Mouse (Mus musculus): Measurements from ENCODE around the gene Dnaja2. TPM values are rescaled to one million over a fixed set of nuclear protein-coding genes. Genes with fewer than 3 reads are reported as not detected.

The Dnaja2 gene
- total RNA-seq, 1 experiment = 158 TPM

DNA sequence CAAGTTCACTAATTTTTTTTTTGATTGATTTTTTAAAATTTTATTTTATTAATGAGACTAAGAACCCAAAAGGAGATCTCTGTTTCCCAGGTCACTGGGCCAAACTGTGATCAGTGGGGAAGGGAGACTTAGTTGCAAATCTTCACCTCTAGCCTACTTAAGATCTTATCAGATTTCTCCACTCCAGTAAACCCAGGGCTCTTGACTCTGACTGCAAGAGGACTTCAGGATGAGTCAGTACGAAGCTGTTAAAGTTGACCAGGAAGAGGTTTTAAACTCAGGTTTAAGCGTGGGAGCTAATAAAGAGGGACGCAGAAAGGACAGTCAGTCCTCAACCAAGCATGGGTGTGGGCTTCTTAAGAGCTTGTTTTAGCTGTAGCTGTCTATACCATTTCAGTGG is 38.2 kb upstream of the Dnaja2 start:
- no peaks in the 10 kb centered on the region for H3K36me3 ChIP-seq (ENCODE audit: control insufficient read depth, insufficient read depth, low read length, poor library complexity, severe bottlenecking)
- no peak overlapping the region for H3K9ac ChIP-seq (ENCODE audit: insufficient read depth, low read depth, low read length, poor library complexity, severe bottlenecking)
- peaks cover 6% of the 10 kb centered on the region; the same call in 1 of the 2 replicates for H3K9me3 ChIP-seq (ENCODE audit: control insufficient read depth, insufficient read depth, low read depth, low read length)
- H3K4me3 ChIP-seq (ENCODE audit: insufficient read depth in 1 of 2, low read depth in 1 of 2, low read length in 2 of 2, poor library complexity in 1 of 2, severe bottlenecking in 1 of 2) = no peak overlapping the region
- H3K27ac ChIP-seq (ENCODE audit: insufficient read depth, low read depth, low read length, poor library complexity, severe bottlenecking) = no peak overlapping the region
- no peak for TF ChIP-seq HCFC1 (IDR thresholded peaks at IDR 0.05; ENCODE audit: borderline replicate concordance, insufficient read depth, low read length)
- no peak for TF ChIP-seq ZNF384 (IDR thresholded peaks at IDR 0.05; ENCODE audit: low read depth, low read length)
- TF ChIP-seq ZC3H11A (IDR thresholded peaks at IDR 0.05; ENCODE audit: borderline replicate concordance, low read depth, low read length) = no peak
- TF ChIP-seq MAFK (IDR thresholded peaks at IDR 0.05; ENCODE audit: insufficient read depth, low read depth, low read length) = no peak
- no peak for TF ChIP-seq CHD2 (IDR thresholded peaks at IDR 0.05; ENCODE audit: low read depth, low read length)
- DNase-seq (ENCODE audit: low read depth, low spot score) = no peak
- in situ Hi-C loops (cut with MboI; ENCODE audit: low sequenced_read_pairs in 2 of 2, unreplicated experiment in 2 of 2) = no loop called here
- H3K4me1 ChIP-seq (ENCODE audit: control insufficient read depth in 2 of 2, insufficient read depth in 2 of 2, low read length in 2 of 2, poor library complexity in 1 of 2) = peaks cover 2 to 18% of the 10 kb centered on the region in 2 experiments; a peak in 2 of 4 replicates

DNA sequence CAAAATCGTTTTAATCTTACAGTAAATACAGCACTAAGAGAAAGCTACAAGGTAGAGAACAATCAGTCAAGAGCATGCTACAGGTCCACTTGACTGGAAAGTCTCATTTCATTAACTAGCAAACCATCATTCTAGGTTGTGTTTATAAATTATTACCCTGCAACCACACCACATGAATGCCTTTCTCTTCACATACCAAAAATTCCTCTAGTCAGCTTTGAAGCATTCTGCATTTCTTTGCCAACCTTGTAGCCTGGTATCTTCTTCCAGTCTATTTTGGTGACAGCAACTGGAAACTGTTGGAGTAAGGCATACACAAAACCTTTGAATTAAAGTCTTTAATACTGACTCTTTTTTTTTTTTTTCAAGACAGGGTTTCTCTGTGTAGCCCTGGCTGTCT is 36.4 kb upstream of the Dnaja2 start:
- in situ Hi-C loops (cut with MboI; ENCODE audit: low sequenced_read_pairs in 2 of 2, unreplicated experiment in 2 of 2) = no loop called here
- Histone ChIP-seq H3K9ac (ENCODE audit: insufficient read depth, low read depth, low read length, poor library complexity, severe bottlenecking) (no peak overlapping the region), H3K36me3 (ENCODE audit: control insufficient read depth, insufficient read depth, low read length, poor library complexity, severe bottlenecking) (no peaks in the 10 kb centered on the region), H3K27ac (ENCODE audit: insufficient read depth, low read depth, low read length, poor library complexity, severe bottlenecking) (no peak overlapping the region), H3K4me1 (ENCODE audit: control insufficient read depth in 2 of 2, insufficient read depth in 2 of 2, low read length in 2 of 2, poor library complexity in 1 of 2) (peaks cover 2 to 11% of the 10 kb centered on the region in 2 experiments; a peak in 2 of 4 replicates), H3K4me3 (ENCODE audit: insufficient read depth in 1 of 2, low read depth in 1 of 2, low read length in 2 of 2, poor library complexity in 1 of 2, severe bottlenecking in 1 of 2) (no peak overlapping the region), H3K9me3 (ENCODE audit: control insufficient read depth, insufficient read depth, low read depth, low read length) (peaks cover 11% of the 10 kb centered on the region; the same call in 1 of the 2 replicates)
- TF ChIP-seq ZNF384 (IDR thresholded peaks at IDR 0.05; ENCODE audit: low read depth, low read length) (no peak), HCFC1 (IDR thresholded peaks at IDR 0.05; ENCODE audit: borderline replicate concordance, insufficient read depth, low read length) (no peak), ZC3H11A (IDR thresholded peaks at IDR 0.05; ENCODE audit: borderline replicate concordance, low read depth, low read length) (no peak), MAFK (IDR thresholded peaks at IDR 0.05; ENCODE audit: insufficient read depth, low read depth, low read length) (no peak), CHD2 (IDR thresholded peaks at IDR 0.05; ENCODE audit: low read depth, low read length) (no peak)
- no peak for DNase-seq (ENCODE audit: low read depth, low spot score)

- peaks cover 12% of the 10 kb centered on the region; the same call in 1 of the 2 replicates for H3K9me3 ChIP-seq (ENCODE audit: control insufficient read depth, insufficient read depth, low read depth, low read length)
- in situ Hi-C loops (cut with MboI; ENCODE audit: low sequenced_read_pairs in 2 of 2, unreplicated experiment in 2 of 2) = no loop called here
- TF ChIP-seq HCFC1 (IDR thresholded peaks at IDR 0.05; ENCODE audit: borderline replicate concordance, insufficient read depth, low read length) = no peak
- TF ChIP-seq CHD2 (IDR thresholded peaks at IDR 0.05; ENCODE audit: low read depth, low read length) = no peak
- TF ChIP-seq ZC3H11A (IDR thresholded peaks at IDR 0.05; ENCODE audit: borderline replicate concordance, low read depth, low read length) = no peak
- no peak for DNase-seq (ENCODE audit: low read depth, low spot score)
- no peak overlapping the region for H3K4me3 ChIP-seq (ENCODE audit: insufficient read depth in 1 of 2, low read depth in 1 of 2, low read length in 2 of 2, poor library complexity in 1 of 2, severe bottlenecking in 1 of 2)
- no peaks in the 10 kb centered on the region for H3K36me3 ChIP-seq (ENCODE audit: control insufficient read depth, insufficient read depth, low read length, poor library complexity, severe bottlenecking)
- H3K27ac ChIP-seq (ENCODE audit: insufficient read depth, low read depth, low read length, poor library complexity, severe bottlenecking) = no peak overlapping the region
- no peak overlapping the region for H3K9ac ChIP-seq (ENCODE audit: insufficient read depth, low read depth, low read length, poor library complexity, severe bottlenecking)
- H3K4me1 ChIP-seq (ENCODE audit: control insufficient read depth in 2 of 2, insufficient read depth in 2 of 2, low read length in 2 of 2, poor library complexity in 1 of 2) = peaks cover 2 to 11% of the 10 kb centered on the region in 2 experiments; a peak in 2 of 4 replicates
Observed at GRCm38 (mm10) chr8:85590258-85590657, 35.1 kb upstream of the Dnaja2 start.

- Histone ChIP-seq H3K4me1 (ENCODE audit: control insufficient read depth in 2 of 2, insufficient read depth in 2 of 2, low read length in 2 of 2, poor library complexity in 1 of 2) (peaks cover 2 to 7% of the 10 kb centered on the region in 2 experiments; a peak in 2 of 4 replicates), H3K27ac (ENCODE audit: insufficient read depth, low read depth, low read length, poor library complexity, severe bottlenecking) (no peak overlapping the region), H3K9ac (ENCODE audit: insufficient read depth, low read depth, low read length, poor library complexity, severe bottlenecking) (no peak overlapping the region), H3K4me3 (ENCODE audit: insufficient read depth in 1 of 2, low read depth in 1 of 2, low read length in 2 of 2, poor library complexity in 1 of 2, severe bottlenecking in 1 of 2) (no peak overlapping the region), H3K36me3 (ENCODE audit: control insufficient read depth, insufficient read depth, low read length, poor library complexity, severe bottlenecking) (no peaks in the 10 kb centered on the region), H3K9me3 (ENCODE audit: control insufficient read depth, insufficient read depth, low read depth, low read length) (peaks cover 12% of the 10 kb centered on the region; the same call in 1 of the 2 replicates)
- TF ChIP-seq HCFC1 (IDR thresholded peaks at IDR 0.05; ENCODE audit: borderline replicate concordance, insufficient read depth, low read length) (no peak), CHD2 (IDR thresholded peaks at IDR 0.05; ENCODE audit: low read depth, low read length) (no peak), MAFK (IDR thresholded peaks at IDR 0.05; ENCODE audit: insufficient read depth, low read depth, low read length) (no peak), ZC3H11A (IDR thresholded peaks at IDR 0.05; ENCODE audit: borderline replicate concordance, low read depth, low read length) (no peak), ZNF384 (IDR thresholded peaks at IDR 0.05; ENCODE audit: low read depth, low read length) (no peak)
- DNase-seq (ENCODE audit: low read depth, low spot score) = no peak
- in situ Hi-C loops (cut with MboI; ENCODE audit: low sequenced_read_pairs in 2 of 2, unreplicated experiment in 2 of 2) = no loop called here
Observed at GRCm38 (mm10) chr8:85588596-85588995, 33.5 kb upstream of the Dnaja2 start.

- no peak overlapping the region for H3K27ac ChIP-seq (ENCODE audit: insufficient read depth, low read depth, low read length, poor library complexity, severe bottlenecking)
- no peaks in the 10 kb centered on the region for H3K4me1 ChIP-seq (ENCODE audit: control insufficient read depth in 2 of 2, insufficient read depth in 2 of 2, low read length in 2 of 2, poor library complexity in 1 of 2)
- H3K9me3 ChIP-seq (ENCODE audit: control insufficient read depth, insufficient read depth, low read depth, low read length) = no peaks in the 10 kb centered on the region
- in situ Hi-C loops (cut with MboI; ENCODE audit: low sequenced_read_pairs in 2 of 2, unreplicated experiment in 2 of 2) = no loop called here
- no peak for TF ChIP-seq ZC3H11A (IDR thresholded peaks at IDR 0.05; ENCODE audit: borderline replicate concordance, low read depth, low read length)
- TF ChIP-seq HCFC1 (IDR thresholded peaks at IDR 0.05; ENCODE audit: borderline replicate concordance, insufficient read depth, low read length) = no peak
- TF ChIP-seq MAFK (IDR thresholded peaks at IDR 0.05; ENCODE audit: insufficient read depth, low read depth, low read length) = no peak
- no peak for TF ChIP-seq CHD2 (IDR thresholded peaks at IDR 0.05; ENCODE audit: low read depth, low read length)
- TF ChIP-seq ZNF384 (IDR thresholded peaks at IDR 0.05; ENCODE audit: low read depth, low read length) = no peak
- no peaks in the 10 kb centered on the region for H3K36me3 ChIP-seq (ENCODE audit: control insufficient read depth, insufficient read depth, low read length, poor library complexity, severe bottlenecking)
- H3K9ac ChIP-seq (ENCODE audit: insufficient read depth, low read depth, low read length, poor library complexity, severe bottlenecking) = no peak overlapping the region
- H3K4me3 ChIP-seq (ENCODE audit: insufficient read depth in 1 of 2, low read depth in 1 of 2, low read length in 2 of 2, poor library complexity in 1 of 2, severe bottlenecking in 1 of 2) = no peak overlapping the region
- DNase-seq (ENCODE audit: low read depth, low spot score) = no peak
Observed at GRCm38 (mm10) chr8:85577666-85578065, 22.5 kb upstream of the Dnaja2 start.

Data from ES-E14 (cell line).